Mouse (Mus musculus) intestine, postnatal 0 days (tissue): ENCODE data around the gene Cyfip1. TPM values are rescaled to one million over a fixed set of nuclear protein-coding genes. Genes with fewer than 3 reads are reported as not detected.

Source experiments
- ATAC-seq: fragments of 200-750 bp; cut with Nextera tagmentation; 2 replicates; pipeline ENCODE4 v1.8.0; 2017; ENCODE audit warnings: mild to moderate bottlenecking, moderate TSS enrichment, moderate library complexity
- H3K27ac ChIP-seq: fragments of 300-500 bp; sonication (generic); 2 replicates; pipeline ENCODE4 v1.5.1; 2014; ENCODE audit warnings: mild to moderate bottlenecking, low read depth, low read length, moderate library complexity
- H3K27me3 ChIP-seq: fragments of 300-500 bp; sonication (generic); replicated peaks from 2 replicates; pipeline ENCODE4 v1.6.1; 2014; ENCODE audit warnings: low read length, mixed read lengths; ENCODE audit not compliant: control insufficient read depth, insufficient read depth
- H3K36me3 ChIP-seq: fragments of 300-500 bp; sonication (generic); 2 replicates; pipeline ENCODE4 v1.6.1; 2014; ENCODE audit warnings: mild to moderate bottlenecking, moderate library complexity; ENCODE audit not compliant: control insufficient read depth, insufficient read depth
- H3K4me1 ChIP-seq: fragments of 300-500 bp; sonication (generic); replicated peaks from 2 replicates; pipeline ENCODE4 v1.6.1; 2014; ENCODE audit warnings: antibody characterized with exemption, low read length, mixed read lengths; ENCODE audit not compliant: control insufficient read depth, insufficient read depth
- H3K4me2 ChIP-seq: fragments of 300-500 bp; sonication (generic); replicated peaks from 2 replicates; pipeline ENCODE4 v1.6.1; 2014; ENCODE audit warnings: low read depth, mild to moderate bottlenecking, moderate library complexity
- H3K4me3 ChIP-seq: fragments of 300-500 bp; sonication (generic); 2 replicates; pipeline ENCODE4 v1.5.1; 2014; ENCODE audit warnings: low read depth, low read length
- H3K9ac ChIP-seq: fragments of 300-500 bp; sonication (generic); 2 replicates; pipeline ENCODE4 v1.6.1; 2014; ENCODE audit warnings: mild to moderate bottlenecking, low read depth, low read length
- H3K9me3 ChIP-seq: fragments of 300-500 bp; sonication (generic); 2 replicates; pipeline ENCODE4 v1.6.1; 2016; ENCODE audit warnings: mixed run types; ENCODE audit not compliant: control insufficient read depth
- CTCF ChIP-seq: sonication (generic); IDR thresholded peaks from 2 replicates; pipeline ENCODE4 v1.5.1; 2016; ENCODE audit warnings: low read depth, mild to moderate bottlenecking, control low read depth, antibody characterized with exemption, moderate library complexity
- WGBS: fragments of 180-500 bp; shearing (Covaris S2); extraction: QIAGEN DNeasy Blood & Tissue Kit; methylation state at CpG from one replicate; pipeline ENCODE4 v1.1.7; 2014; 5-methylcytosine and 5-hydroxymethylcytosine counted together
- polyA plus RNA-seq: library from polyadenylated mRNA; unstranded; fragments of >200 nt; fragmentation: Nextera tagmentation; extraction: Ambion mirVana; gene quantifications from 2 replicates; pipeline ENCODE4 v1.2.1, GENCODE M21; 2015

Cyfip1 gene
- 49.0 and 54.2 TPM in 2 replicates for polyA plus RNA-seq

DNA sequence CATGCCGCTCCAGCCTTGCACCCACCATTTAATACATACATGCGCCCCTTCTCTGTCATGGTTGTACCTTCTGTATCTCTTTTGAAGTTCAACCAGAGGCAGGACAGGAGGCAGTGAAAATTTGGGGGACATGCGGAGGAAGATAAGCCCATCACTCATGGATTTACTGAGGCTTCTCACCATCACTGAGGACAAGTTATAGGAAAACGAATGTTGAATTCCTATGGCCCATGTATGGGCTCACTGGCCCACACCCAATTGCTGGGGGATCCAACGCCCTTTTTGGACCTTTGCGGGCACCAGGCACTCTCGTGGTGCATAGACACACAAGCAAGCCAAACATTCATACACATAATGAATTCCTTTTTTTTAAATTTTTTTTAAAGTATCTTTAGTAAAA is at the start of gene Cyfip1:
Cyfip1 (plus strand) TSS at position 301 of the 400 bp plus-strand sequence.
- peak within 1 kb of the TSS; percentile 75 for H3K4me2 ChIP-seq
- H3K36me3 ChIP-seq, result no peaks in the 10 kb centered on the region
- no peak for TF ChIP-seq CTCF
- ATAC-seq, result no peak
- H3K4me3 ChIP-seq, result peak within 1 kb of the TSS; percentile 83
- no peaks in the 10 kb centered on the region for H3K27me3 ChIP-seq
- H3K9me3 ChIP-seq, result no peaks in the 10 kb centered on the region
- H3K9ac ChIP-seq, result peak within 1 kb of the TSS; percentile 98
- peak within 1 kb of the TSS; percentile 98 for H3K27ac ChIP-seq
- WGBS, result 53% methylated on average over 7 of the region's 7 CpGs
- no peaks in the 10 kb centered on the region for H3K4me1 ChIP-seq

DNA sequence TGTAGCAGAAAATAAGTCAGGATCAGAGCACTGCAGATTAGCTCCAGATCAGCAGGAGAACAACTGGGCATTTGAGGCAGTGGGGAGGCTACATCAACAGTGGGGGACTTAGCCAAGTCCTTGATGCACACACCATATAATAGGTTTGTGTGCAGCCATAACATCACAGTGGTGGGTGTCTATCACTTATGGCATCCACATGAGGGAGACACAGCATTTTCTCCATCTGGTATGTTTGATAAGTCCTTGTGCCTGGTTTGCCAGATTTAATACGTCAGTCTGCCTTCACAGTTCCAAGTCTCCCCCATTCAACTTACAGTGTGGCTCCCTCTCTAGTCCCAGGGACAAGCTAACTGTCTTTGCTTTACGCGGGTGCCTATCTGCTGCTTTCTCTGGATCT is 49.3 kb upstream of the Cyfip1 start:
- Histone ChIP-seq H3K4me2 (no peak overlapping the region), H3K4me3 (no peak overlapping the region), H3K27me3 (no peaks in the 10 kb centered on the region), H3K9ac (no peak overlapping the region), H3K9me3 (no peaks in the 10 kb centered on the region), H3K27ac (no peak overlapping the region), H3K36me3 (peaks cover 13% of the 10 kb centered on the region), H3K4me1 (no peaks in the 10 kb centered on the region)
- 83% methylated on average over 3 of the region's 3 CpGs for whole genome bisulfite sequencing
- no peak for ATAC-seq
- TF ChIP-seq CTCF, result no peak

DNA sequence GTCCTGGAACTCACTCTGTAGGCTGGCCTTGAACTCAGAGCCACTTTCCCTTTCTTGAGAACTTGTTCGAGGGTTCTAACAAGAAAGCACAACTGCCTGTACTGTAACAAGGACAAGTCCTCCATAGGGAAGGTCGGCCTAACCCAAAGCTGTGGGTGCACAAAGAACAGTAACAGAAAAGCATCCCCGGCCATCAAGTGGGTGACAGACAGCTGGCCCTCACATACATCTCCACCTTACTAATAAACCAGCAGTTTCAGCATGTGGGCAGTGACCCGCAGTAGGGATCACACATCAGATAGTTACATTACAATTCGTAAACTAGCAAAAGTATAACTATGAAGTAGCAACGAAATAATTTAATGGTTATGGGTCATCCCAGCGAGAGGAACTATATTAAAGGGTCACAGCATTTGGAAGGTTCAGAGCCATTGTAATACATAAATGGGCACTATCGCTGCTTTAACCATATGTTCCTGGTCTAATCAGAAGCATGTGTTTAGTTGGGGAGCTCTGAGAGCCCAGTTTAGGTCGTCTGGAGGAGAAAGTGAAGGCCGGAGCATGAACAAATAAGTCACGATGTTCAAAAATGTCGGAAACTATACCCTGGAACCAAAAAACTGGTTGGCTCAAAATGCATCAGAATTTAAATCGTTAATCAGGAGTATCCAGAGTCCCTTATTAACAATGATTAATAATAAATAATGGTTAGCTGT is 48.2 kb upstream of the Cyfip1 start:
- no peaks in the 10 kb centered on the region for H3K27me3 ChIP-seq
- TF ChIP-seq CTCF, result no peak
- ATAC-seq, result peak; percentile 8; the same call in 1 of the 2 replicates
- peak overlapping the region; percentile 79 for H3K4me3 ChIP-seq
- H3K36me3 ChIP-seq, result peaks cover 22% of the 10 kb centered on the region
- H3K9me3 ChIP-seq, result no peaks in the 10 kb centered on the region
- H3K9ac ChIP-seq, result peak overlapping the region; percentile 92
- no peaks in the 10 kb centered on the region for H3K4me1 ChIP-seq
- H3K4me2 ChIP-seq, result peak overlapping the region; percentile 81
- WGBS, result 38% methylated on average over 13 of the region's 13 CpGs
- H3K27ac ChIP-seq, result peak overlapping the region; percentile 73; the same call in 1 of the 2 replicates

DNA sequence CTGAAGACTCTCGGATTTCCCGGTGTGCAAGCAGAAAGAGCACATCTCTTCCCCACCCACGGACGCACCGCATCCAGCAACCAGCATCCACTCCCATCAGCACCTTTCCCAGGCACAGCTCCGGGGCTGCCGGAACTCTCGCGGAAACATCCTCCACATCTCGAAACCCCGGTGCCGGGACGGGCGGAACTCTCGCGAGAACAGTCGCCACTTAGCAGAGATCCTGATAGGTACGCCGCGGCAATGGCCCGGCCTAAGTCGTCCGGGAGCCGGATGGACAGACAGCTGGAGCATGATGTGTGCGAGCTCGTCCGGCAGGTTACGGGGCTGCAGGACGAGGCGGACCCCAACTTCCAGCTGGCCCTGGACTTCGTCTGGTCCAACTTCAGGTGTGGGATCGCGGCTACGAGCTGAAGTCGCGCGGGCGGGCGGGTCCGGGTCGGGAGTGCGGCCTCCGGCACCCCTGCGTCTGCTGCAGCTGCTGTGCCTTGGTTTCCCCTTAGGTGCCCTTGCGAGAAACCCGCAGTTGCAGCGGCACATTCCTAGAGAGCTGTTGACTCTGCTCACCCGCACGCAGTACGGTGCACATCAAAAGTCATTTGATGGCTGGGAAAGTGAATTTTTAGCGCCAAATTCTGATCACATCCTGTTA is 47.5 kb upstream of the Cyfip1 start, which contains the start of gene Tubgcp5:
Tubgcp5 (plus strand) TSS at position 203 of the 652 bp plus-strand sequence.
- TF ChIP-seq CTCF, result no peak
- H3K27ac ChIP-seq, result peak within 1 kb of the TSS; percentile 73
- peak within 1 kb of the TSS; percentile 79 for H3K4me3 ChIP-seq
- H3K36me3 ChIP-seq, result peaks cover 24% of the 10 kb centered on the region
- ATAC-seq, result peak; percentile 100
- WGBS, result under 1% methylated on average over 51 of the region's 51 CpGs
- H3K4me1 ChIP-seq, result no peaks in the 10 kb centered on the region
- H3K27me3 ChIP-seq, result no peaks in the 10 kb centered on the region
- H3K4me2 ChIP-seq, result peak within 1 kb of the TSS; percentile 81
- H3K9ac ChIP-seq, result peak within 1 kb of the TSS; percentile 92
- H3K9me3 ChIP-seq, result no peaks in the 10 kb centered on the region

DNA sequence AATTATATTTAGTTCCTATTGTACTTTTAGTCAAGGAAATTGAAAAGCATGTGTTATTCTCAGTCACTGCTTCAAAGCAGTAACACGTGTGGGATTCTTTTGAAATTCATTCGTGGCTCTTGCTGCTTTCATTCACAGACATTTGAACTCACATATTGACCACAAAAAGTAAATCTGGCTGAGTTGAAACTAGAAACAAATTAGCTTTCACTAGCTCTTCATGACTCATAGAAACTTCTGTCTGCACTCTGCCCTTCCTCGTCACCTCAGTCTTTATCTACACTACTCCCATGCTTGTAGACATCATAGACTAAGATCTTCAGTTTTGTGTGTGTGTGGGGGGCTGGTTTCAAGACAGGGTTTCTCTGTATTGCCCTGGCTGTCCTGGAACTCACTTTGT is 41.6 kb upstream of the Cyfip1 start:
- Histone ChIP-seq H3K9ac (no peak overlapping the region), H3K4me2 (no peak overlapping the region), H3K36me3 (peaks cover 58% of the 10 kb centered on the region), H3K27me3 (no peaks in the 10 kb centered on the region), H3K27ac (no peak overlapping the region), H3K9me3 (no peaks in the 10 kb centered on the region), H3K4me3 (no peak overlapping the region), H3K4me1 (no peaks in the 10 kb centered on the region)
- TF ChIP-seq CTCF, result no peak
- 86% methylated on average over 3 of the region's 3 CpGs for WGBS
- ATAC-seq, result no peak

DNA sequence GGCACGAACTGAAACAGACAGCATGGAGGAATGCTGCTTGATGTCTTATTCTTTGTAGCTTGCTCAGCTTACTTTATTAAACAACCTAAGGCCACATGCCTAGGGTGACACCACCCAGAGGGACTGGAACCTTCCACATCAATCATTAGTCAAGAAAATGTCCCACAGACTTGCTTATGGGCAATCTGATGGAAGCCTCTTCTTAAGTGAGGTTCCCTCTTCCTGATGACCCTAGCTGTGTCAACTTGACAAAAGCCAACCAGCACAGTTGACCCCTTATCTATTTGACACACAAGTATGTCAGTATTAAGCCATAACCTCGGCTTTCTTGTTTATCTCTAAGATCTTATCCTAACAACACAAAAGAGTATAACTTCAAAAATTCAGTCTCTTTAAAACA is 31.6 kb upstream of the Cyfip1 start:
- H3K4me3 ChIP-seq, result no peak overlapping the region
- no peak overlapping the region for H3K4me2 ChIP-seq
- no peaks in the 10 kb centered on the region for H3K27me3 ChIP-seq
- no peaks in the 10 kb centered on the region for H3K9me3 ChIP-seq
- no peaks in the 10 kb centered on the region for H3K4me1 ChIP-seq
- no peak for TF ChIP-seq CTCF
- WGBS, result 61% methylated on average over 2 of the region's 2 CpGs
- H3K36me3 ChIP-seq, result peaks cover 64% of the 10 kb centered on the region
- H3K27ac ChIP-seq, result no peak overlapping the region
- ATAC-seq, result no peak
- H3K9ac ChIP-seq, result no peak overlapping the region
